In the genomic region with DNA sequence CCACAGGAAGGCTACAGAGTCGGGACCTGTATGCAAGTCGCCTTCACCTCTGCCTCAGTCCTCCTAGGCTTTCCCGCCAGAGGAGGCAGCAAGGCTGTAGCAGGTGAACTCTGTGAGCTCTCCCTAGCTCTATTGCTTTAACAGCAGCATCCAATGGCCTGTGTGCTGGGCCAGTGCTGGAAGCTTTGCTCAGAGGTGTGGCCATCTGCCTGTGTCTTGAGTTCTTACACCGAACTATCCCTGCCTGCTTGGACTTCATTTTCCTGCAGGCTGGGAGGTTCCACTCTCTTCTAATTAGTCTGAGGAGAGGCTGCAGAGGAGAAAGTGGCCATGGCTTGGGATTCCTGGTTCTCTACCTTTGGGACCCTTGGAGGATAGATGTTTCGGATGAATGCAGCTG, we compare ENCODE assay signal across 9 mouse cellular contexts. TPM values are rescaled to one million over a fixed set of nuclear protein-coding genes. Genes with fewer than 3 reads are reported as not detected.
DNase-seq lines count a peak whose midpoint lies in the region; ATAC-seq lines count a peak whose summit lies in the region.
"Had no signal": no experiment of that assay in that cellular context is flagged by ENCODE, and none has a peak within 500 bp of the region (broad histone marks: within the 10 kb centered on the region; RNA-seq: fewer than 3 reads in every experiment).

No protein-coding gene starts in this region.

- H3K9me3 ChIP-seq in kidney, embryonic 15.5 days (replicated peaks): no peaks in the 10 kb centered on the region
- no peaks in the 10 kb centered on the region for H3K9me3 ChIP-seq in embryonic facial prominence, embryonic 11.5 days (replicated peaks; ENCODE audit: control insufficient read depth, low read length)
- no peaks in the 10 kb centered on the region for H3K9me3 ChIP-seq in hindbrain, embryonic 13.5 days
- no peaks in the 10 kb centered on the region for H3K9me3 ChIP-seq in midbrain, embryonic 16.5 days (replicated peaks; ENCODE audit: control insufficient read depth, low read length, poor library complexity, severe bottlenecking)
- H3K9me3 ChIP-seq: liver, embryonic 13.5 days had no signal

- H3K27me3 ChIP-seq in kidney, embryonic 15.5 days: no peaks in the 10 kb centered on the region
- no peaks in the 10 kb centered on the region for H3K27me3 ChIP-seq in embryonic facial prominence, embryonic 11.5 days (ENCODE audit: control insufficient read depth, insufficient read depth, low read length)
- no peaks in the 10 kb centered on the region for H3K27me3 ChIP-seq in hindbrain, embryonic 13.5 days
- H3K27me3 ChIP-seq in midbrain, embryonic 16.5 days (ENCODE audit: control insufficient read depth, insufficient read depth, low read depth, low read length): no peaks in the 10 kb centered on the region

- 26% methylated on average over 5 of the region's 5 CpGs for WGBS in kidney, embryonic 15.5 days
- WGBS in embryonic facial prominence, embryonic 11.5 days: 24% methylated on average over 5 of the region's 5 CpGs
- WGBS in hindbrain, embryonic 13.5 days: 20% methylated on average over 5 of the region's 5 CpGs
- whole genome bisulfite sequencing in midbrain, embryonic 16.5 days: 26% methylated on average over 5 of the region's 5 CpGs

- H3K4me1 ChIP-seq in kidney, embryonic 15.5 days: peaks cover 59% of the 10 kb centered on the region
- peaks cover 8% of the 10 kb centered on the region for H3K4me1 ChIP-seq in embryonic facial prominence, embryonic 11.5 days (ENCODE audit: control insufficient read depth, insufficient read depth, low read length)
- peaks cover 74% of the 10 kb centered on the region for H3K4me1 ChIP-seq in hindbrain, embryonic 13.5 days (replicated peaks)
- peaks cover 61% of the 10 kb centered on the region for H3K4me1 ChIP-seq in midbrain, embryonic 16.5 days (ENCODE audit: control insufficient read depth, insufficient read depth, low read length)

- H3K27ac ChIP-seq in kidney, embryonic 15.5 days: peak overlapping the region; percentile 88
- peak overlapping the region; percentile 54 for H3K27ac ChIP-seq in embryonic facial prominence, embryonic 11.5 days (replicated peaks; ENCODE audit: low read depth, low read length)
- H3K27ac ChIP-seq in hindbrain, embryonic 13.5 days: peak overlapping the region; percentile 92
- peak overlapping the region; percentile 94 for H3K27ac ChIP-seq in midbrain, embryonic 16.5 days (ENCODE audit: low read length)
- H3K27ac ChIP-seq: liver, embryonic 13.5 days had no signal

- peaks cover 3% of the 10 kb centered on the region; the same call in 1 of the 2 replicates for H3K36me3 ChIP-seq in kidney, embryonic 15.5 days
- no peaks in the 10 kb centered on the region for H3K36me3 ChIP-seq in embryonic facial prominence, embryonic 11.5 days (replicated peaks; ENCODE audit: control insufficient read depth, insufficient read depth, low read depth, low read length)
- peaks cover 12% of the 10 kb centered on the region for H3K36me3 ChIP-seq in hindbrain, embryonic 13.5 days
- H3K36me3 ChIP-seq in midbrain, embryonic 16.5 days (ENCODE audit: control insufficient read depth, insufficient read depth, low read length): peaks cover 6% of the 10 kb centered on the region; the same call in 1 of the 2 replicates
- H3K36me3 ChIP-seq: liver, embryonic 13.5 days had no signal

- 0 out of 2 replicates have a peak overlapping the region, but pooled peaks have one; percentile 63 for H3K4me3 ChIP-seq in kidney, embryonic 15.5 days (replicated peaks)
- no peak overlapping the region for H3K4me3 ChIP-seq in embryonic facial prominence, embryonic 11.5 days (ENCODE audit: low read depth, low read length)
- H3K4me3 ChIP-seq in hindbrain, embryonic 13.5 days: peak overlapping the region; percentile 62; the same call in 1 of the 2 replicates
- H3K4me3 ChIP-seq in midbrain, embryonic 16.5 days (ENCODE audit: low read depth, low read length): no peak overlapping the region
- H3K4me3 ChIP-seq: liver, embryonic 13.5 days had no signal

- H3K9ac ChIP-seq in kidney, embryonic 15.5 days: no peak overlapping the region
- 0 out of 2 replicates have a peak overlapping the region, but pooled peaks have one; percentile 23 for H3K9ac ChIP-seq in embryonic facial prominence, embryonic 11.5 days (replicated peaks; ENCODE audit: low read length)
- H3K9ac ChIP-seq in hindbrain, embryonic 13.5 days: peak overlapping the region; percentile 81
- H3K9ac ChIP-seq in midbrain, embryonic 16.5 days (ENCODE audit: low read depth, low read length): peak overlapping the region; percentile 87; the same call in 1 of the 2 replicates
- H3K9ac ChIP-seq: liver, embryonic 13.5 days had no signal

- H3K4me2 ChIP-seq in kidney, embryonic 15.5 days: peak overlapping the region; percentile 88
- peak overlapping the region; percentile 19 for H3K4me2 ChIP-seq in embryonic facial prominence, embryonic 11.5 days (ENCODE audit: low read depth, low read length)
- H3K4me2 ChIP-seq in hindbrain, embryonic 13.5 days: peak overlapping the region; percentile 80
- H3K4me2 ChIP-seq in midbrain, embryonic 16.5 days (ENCODE audit: low read length): peak overlapping the region; percentile 81

- no peak for DNase-seq in kidney, postnatal 25 days
- no peak for DNase-seq in embryonic facial prominence, embryonic 11.5 days (ENCODE audit: low spot score)
- DNase-seq in Muller cell, postnatal 12 days (ENCODE audit: inconsistent ontology term): no peak
- no peak for DNase-seq in thymus, postnatal 25 days
- no peak for DNase-seq in urinary bladder, adult 18-20 months (ENCODE audit: low spot score in 2 of 2)
- DNase-seq: liver, embryonic 13.5 days had no signal

- no peak for ATAC-seq in kidney, embryonic 15.5 days (replicated peaks; ENCODE audit: low FRiP score)
- ATAC-seq in embryonic facial prominence, embryonic 11.5 days (replicated peaks; ENCODE audit: insufficient number of reproducible peaks, low FRiP score, low TSS enrichment, low read depth): no peak
- ATAC-seq in hindbrain, embryonic 13.5 days (ENCODE audit: low FRiP score): no peak
- ATAC-seq in midbrain, embryonic 16.5 days: no peak

RNA-seq across cellular contexts. Expression of gene Map3k12, which starts 4.9 kb away (rescaled TPM):
- 15.3 and 19.7 TPM in 2 replicates for polyA plus RNA-seq in kidney, embryonic 15.5 days (2015; fragmentation: Nextera tagmentation; extraction: Ambion mirVana)
- 13.4 and 15.4 TPM in 2 replicates for polyA plus RNA-seq in embryonic facial prominence, embryonic 11.5 days (2014; fragmentation: Nextera tagmentation; extraction: Ambion mirVana)
- 48.9 and 49.6 TPM in 2 replicates for polyA plus RNA-seq in hindbrain, embryonic 13.5 days (2015; fragmentation: Nextera tagmentation; extraction: Ambion mirVana)
- 60.5 and 65.5 TPM in 2 replicates for polyA plus RNA-seq in midbrain, embryonic 16.5 days (2015; fragmentation: Nextera tagmentation; extraction: Ambion mirVana)

RNA-seq across cellular contexts. Expression of gene Tarbp2, which starts 6.0 kb away (rescaled TPM):
- 89.9 and 92.0 TPM in 2 replicates for polyA plus RNA-seq in kidney, embryonic 15.5 days (2015; fragmentation: Nextera tagmentation; extraction: Ambion mirVana)
- 92.0 and 92.7 TPM in 2 replicates for polyA plus RNA-seq in embryonic facial prominence, embryonic 11.5 days (2014; fragmentation: Nextera tagmentation; extraction: Ambion mirVana)
- polyA plus RNA-seq in hindbrain, embryonic 13.5 days (2015; fragmentation: Nextera tagmentation; extraction: Ambion mirVana): 94.5 and 94.6 TPM in 2 replicates
- polyA plus RNA-seq in midbrain, embryonic 16.5 days (2015; fragmentation: Nextera tagmentation; extraction: Ambion mirVana): 94.1 and 105 TPM in 2 replicates

RNA-seq across cellular contexts. Expression of gene Gm10337, which starts 8.5 kb away (rescaled TPM):
- 2.8 and 5.5 TPM in 2 replicates for polyA plus RNA-seq in kidney, embryonic 15.5 days (2015; fragmentation: Nextera tagmentation; extraction: Ambion mirVana)
- polyA plus RNA-seq in embryonic facial prominence, embryonic 11.5 days (2014; fragmentation: Nextera tagmentation; extraction: Ambion mirVana): 3.4 TPM in 1 of 2 replicates, not detected in the other
- 6.3 and 17.2 TPM in 2 replicates for polyA plus RNA-seq in hindbrain, embryonic 13.5 days (2015; fragmentation: Nextera tagmentation; extraction: Ambion mirVana)
- polyA plus RNA-seq in midbrain, embryonic 16.5 days (2015; fragmentation: Nextera tagmentation; extraction: Ambion mirVana): 12.6 TPM in 1 of 2 replicates, not detected in the other
- polyA plus RNA-seq: liver, embryonic 13.5 days had no signal

RNA-seq across cellular contexts. Expression of gene Npff, which starts 12.7 kb away (rescaled TPM):
- polyA plus RNA-seq in kidney, embryonic 15.5 days (2015; fragmentation: Nextera tagmentation; extraction: Ambion mirVana): 2.4 and 3.4 TPM in 2 replicates
- polyA plus RNA-seq in embryonic facial prominence, embryonic 11.5 days (2014; fragmentation: Nextera tagmentation; extraction: Ambion mirVana): 0.52 and 0.66 TPM in 2 replicates
- polyA plus RNA-seq in hindbrain, embryonic 13.5 days (2015; fragmentation: Nextera tagmentation; extraction: Ambion mirVana): 6.1 and 7.1 TPM in 2 replicates
- polyA plus RNA-seq in midbrain, embryonic 16.5 days (2015; fragmentation: Nextera tagmentation; extraction: Ambion mirVana): 1.4 and 2.2 TPM in 2 replicates

RNA-seq across cellular contexts. Expression of gene Pcbp2, which starts 41.7 kb away (rescaled TPM):
- polyA plus RNA-seq in kidney, embryonic 15.5 days (2015; fragmentation: Nextera tagmentation; extraction: Ambion mirVana): 210 and 217 TPM in 2 replicates
- polyA plus RNA-seq in embryonic facial prominence, embryonic 11.5 days (2014; fragmentation: Nextera tagmentation; extraction: Ambion mirVana): 288 and 290 TPM in 2 replicates
- 148 and 150 TPM in 2 replicates for polyA plus RNA-seq in hindbrain, embryonic 13.5 days (2015; fragmentation: Nextera tagmentation; extraction: Ambion mirVana)
- polyA plus RNA-seq in midbrain, embryonic 16.5 days (2015; fragmentation: Nextera tagmentation; extraction: Ambion mirVana): 105 and 121 TPM in 2 replicates

Comparison
In these comparisons a context has a peak if more than half of its experiments do, and no peak if none do; other contexts are left out.
1. H3K4me2 ChIP-seq: peak in every context shown above with its lines; median percentile 88 in kidney, embryonic 15.5 days; 81 in midbrain, embryonic 16.5 days; 80 in hindbrain, embryonic 13.5 days; 19 in embryonic facial prominence, embryonic 11.5 days.
2. H3K4me3 ChIP-seq: peak in kidney, embryonic 15.5 days (single experiment) and hindbrain, embryonic 13.5 days (single experiment); none in embryonic facial prominence, embryonic 11.5 days (single experiment) and midbrain, embryonic 16.5 days (single experiment).
3. Peak in every context shown above with its lines, with median percentiles within 50 percentile points of each other: H3K27ac ChIP-seq.